Mouse (Mus musculus): ENCODE measurements around the gene Rtl6. TPM values are rescaled to one million over a fixed set of nuclear protein-coding genes. Genes with fewer than 3 reads are reported as not detected.

The Rtl6 gene
- 1 to 10 TPM; 6.6 to 9.5 TPM for total RNA-seq (2021)
- long read RNA-seq, experiment 1, full-length matches to known transcripts: 16 of 16 reads
- long read RNA-seq, experiment 1, partial matches to known transcripts: 0 of 16 reads
- long read RNA-seq, experiment 1, other reads (novel, unspliced or antisense): 0 of 16 reads
- long read RNA-seq, experiment 2, full-length matches to known transcripts: 9 of 9 reads
- long read RNA-seq, experiment 2, partial matches to known transcripts: 0 of 9 reads
- long read RNA-seq, experiment 2, other reads (novel, unspliced or antisense): 0 of 9 reads

DNA sequence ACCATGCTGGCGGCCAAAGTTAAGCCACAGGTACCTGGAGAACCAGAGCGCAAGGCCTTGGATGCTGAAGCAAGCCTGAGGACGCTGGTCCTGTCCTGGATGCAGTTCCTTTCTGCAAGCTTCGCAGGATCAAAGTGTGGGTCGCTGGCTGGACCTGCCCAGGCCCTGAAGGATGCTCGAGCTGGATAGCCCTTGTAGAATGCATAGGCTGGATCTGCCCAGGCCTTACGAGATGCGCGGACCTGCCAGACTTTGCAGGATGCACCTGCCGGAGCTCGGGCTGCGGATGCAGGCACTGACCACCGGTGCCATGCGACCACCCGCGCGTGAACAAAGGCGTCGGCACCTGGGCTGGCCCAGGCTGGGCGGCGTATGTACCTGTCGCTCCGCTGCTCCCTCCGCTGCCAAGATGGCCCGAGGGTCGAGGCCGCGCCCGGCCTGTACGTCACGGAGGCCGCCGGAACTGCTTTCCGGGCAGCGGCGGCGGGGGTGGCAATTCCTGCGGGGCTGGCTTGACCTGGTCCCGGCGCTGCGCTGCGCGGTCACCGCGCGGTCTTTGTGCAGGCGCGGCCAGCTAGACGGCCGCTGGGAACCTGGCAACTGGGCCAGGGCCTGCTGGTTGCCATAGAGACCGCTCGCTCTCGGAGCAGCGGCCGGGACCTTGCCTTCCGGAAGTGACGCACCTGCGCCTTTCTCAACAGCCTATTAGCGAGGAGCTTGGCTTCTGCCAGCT lies at the start of gene Rtl6:
Gene Rtl6, minus strand, starts transcription at position 635 of the 733 bp plus-strand sequence.
- DNase-seq: peak; percentile 92

- no peak for DNase-seq
Measured at GRCm38 (mm10) chr15:84603267-84603963, 45.8 kb upstream of the Rtl6 start.

DNA sequence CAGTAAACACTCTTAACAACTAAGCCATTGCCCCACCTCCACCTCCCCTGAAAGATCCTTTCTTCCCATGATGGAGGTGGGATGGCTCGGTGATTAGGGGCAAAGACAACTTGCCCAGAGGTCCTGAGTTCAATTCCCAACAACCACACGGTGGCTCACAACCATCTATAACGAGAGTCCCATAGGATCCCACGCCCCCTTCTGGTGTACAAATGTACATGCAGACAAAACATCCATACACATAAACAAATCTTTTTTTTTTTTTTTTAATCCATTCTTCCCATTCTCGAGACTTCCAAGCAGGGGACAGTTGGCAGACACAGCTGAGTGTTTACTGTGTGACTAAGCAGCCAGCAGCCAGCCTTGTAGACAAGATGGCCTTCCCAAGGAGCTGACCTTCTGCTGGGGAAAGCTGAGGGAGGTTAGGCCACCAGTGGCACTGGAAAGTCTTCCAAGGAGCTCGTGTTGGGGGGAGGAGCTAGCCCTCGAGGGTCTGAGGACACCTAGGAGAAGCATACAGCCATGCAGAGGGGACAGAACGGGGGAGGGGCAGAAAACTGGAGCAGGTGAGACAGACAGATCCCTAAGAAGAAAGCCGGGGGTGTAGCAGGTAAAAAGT lies 43.5 kb upstream of the Rtl6 start:
- DNase-seq: no peak

DNA sequence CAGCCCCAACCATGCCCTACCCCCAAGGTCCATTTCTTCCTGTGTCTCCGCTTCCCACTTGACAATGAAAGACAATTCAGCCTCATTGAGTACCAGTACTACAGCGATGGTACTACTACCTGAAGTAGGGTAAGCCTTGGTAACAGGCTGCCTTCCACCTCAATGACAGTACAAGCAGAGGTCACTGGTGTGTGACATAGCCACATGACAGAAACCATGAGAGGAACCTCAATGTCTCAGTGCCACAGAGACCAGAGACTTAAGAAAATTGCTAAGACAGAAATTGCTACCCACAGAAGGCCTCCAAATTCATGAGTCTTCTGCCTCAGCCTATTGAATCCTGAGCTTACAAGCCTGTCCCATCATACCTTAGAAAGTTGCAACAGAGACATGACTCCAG lies 41.3 kb upstream of the Rtl6 start:
- DNase-seq: no peak

DNA sequence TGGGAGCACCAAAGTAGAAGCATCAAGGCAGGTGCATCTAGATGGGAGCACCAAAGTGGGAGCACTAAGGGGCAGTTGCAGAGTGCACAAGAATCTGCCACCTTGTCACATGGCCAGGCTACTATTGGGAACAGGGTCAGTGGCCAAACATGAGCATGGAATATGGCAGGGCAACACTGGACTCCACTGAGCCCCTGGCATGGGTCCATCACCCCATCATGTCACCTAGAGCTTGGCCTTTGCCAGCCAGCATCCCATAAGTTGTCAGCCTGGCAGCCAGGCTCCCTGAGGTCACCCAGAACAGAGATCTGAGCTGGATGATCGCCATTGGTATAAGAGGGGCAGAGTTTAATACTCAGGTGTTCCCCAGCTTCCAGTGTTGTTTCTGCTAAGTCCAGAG lies 40.2 kb upstream of the Rtl6 start:
- no peak for DNase-seq

- DNase-seq: no peak
Measured at GRCm38 (mm10) chr15:84597021-84597420, 39.4 kb upstream of the Rtl6 start.

DNA sequence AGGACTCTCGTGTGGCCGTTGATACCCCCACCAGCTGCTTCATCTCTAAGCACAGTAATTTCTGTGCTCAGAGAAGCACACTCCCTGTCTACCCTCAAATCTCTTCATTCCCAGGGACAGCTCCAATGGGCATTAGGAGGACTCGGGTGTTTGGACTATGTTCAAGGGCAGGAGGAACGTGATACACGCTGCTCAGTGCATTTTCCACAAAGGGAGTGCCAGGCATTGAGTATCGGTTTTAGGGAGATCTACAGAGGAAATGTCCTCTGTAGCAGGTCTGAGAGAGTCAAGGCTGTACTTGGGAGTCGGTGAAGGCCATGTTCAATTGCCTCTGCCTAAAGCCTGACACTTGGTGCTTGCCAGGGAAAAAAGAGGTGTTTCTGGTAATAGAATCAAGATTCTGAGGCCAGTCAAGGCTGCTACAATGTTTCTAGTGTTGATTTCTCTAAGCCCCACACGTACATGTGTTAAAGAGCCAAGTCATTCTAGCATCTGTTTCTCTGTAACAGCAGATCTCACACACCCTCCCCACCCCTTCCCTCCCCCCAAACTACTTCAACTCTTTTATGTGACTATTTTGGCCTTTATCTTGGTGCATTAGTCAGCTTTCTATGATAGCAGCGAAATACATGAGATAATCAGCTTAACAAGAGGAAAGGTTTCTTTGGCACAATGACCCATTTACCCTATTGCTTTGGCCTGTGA lies 37.8 kb upstream of the Rtl6 start:
- no peak for DNase-seq

GRCm38 (mm10) chr15:84593514-84593913 lies 35.9 kb upstream of the Rtl6 start:
- no peak for DNase-seq

DNA sequence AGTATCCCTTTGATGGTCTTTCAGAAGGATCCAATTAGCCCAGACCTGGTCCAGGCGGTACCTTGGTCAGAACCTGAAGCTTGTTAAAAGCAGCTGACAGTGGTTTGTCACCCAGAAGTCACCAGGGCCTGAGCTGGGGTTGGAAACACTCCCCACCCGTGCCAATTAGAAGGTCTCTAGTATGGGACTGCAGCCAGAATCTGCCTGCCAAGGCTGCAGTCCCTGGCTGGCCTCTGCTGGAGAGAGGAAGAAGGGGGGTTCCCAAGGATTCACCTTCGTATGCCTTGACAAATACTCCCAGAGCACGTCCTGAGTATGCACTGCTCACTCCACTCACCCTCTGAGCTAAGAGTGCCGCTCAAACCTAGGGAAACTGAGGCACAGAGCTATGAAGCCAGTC lies 34.6 kb upstream of the Rtl6 start:
- peak; percentile 81 for DNase-seq

DNA sequence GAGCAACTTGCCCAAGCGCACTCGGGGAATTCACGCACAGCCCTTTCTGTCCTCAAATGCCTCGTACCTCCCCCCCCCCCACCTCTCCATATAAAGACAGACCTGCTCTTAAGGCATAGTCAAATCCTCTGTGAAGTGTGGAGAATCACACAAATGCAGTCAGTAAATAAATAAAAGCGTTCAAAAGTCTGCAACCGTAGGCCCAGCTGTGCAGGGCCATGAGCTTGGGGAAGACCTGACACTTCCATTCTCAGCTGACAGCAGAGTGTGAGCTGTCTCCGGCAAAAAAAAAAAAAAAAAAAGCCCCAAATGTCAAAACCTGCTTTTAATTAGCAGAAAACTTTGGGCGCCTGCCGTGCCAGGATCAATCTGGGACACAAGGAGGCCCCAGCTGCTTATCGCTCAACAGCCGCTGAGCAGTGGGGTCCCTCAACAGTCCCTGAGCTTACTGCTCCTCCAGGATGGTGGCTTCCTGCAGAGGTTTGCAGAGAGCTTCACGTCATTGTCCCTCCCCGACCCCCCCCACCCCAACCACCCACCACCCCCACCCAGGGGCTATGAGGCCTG lies 34.0 kb upstream of the Rtl6 start:
- no peak for DNase-seq

- DNase-seq: peak; percentile 41
Measured at GRCm38 (mm10) chr15:84588371-84588821, 30.8 kb upstream of the Rtl6 start.

- no peak for DNase-seq
Measured at GRCm38 (mm10) chr15:84578607-84579006, 21.0 kb upstream of the Rtl6 start.

DNA sequence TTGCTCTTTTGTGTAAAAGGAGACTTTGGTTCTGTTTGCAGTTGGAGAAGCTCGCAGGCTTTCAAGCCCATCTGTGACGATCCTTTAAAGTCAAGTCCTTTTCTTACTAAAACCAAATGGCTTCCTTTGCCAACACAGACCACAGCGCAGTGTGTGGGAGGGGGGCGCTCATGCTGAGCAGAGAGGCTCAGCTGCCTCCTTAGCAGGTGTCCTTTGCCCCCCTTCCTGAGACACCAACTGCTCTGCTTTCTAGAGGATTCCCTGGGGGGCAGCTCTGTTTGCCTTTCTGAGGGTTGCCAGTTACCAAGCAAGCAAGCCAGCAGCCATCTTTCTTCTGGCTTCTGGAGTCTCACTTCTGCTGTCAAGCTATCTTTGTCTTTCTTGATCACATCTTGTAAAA lies 19.4 kb upstream of the Rtl6 start:
- no peak for DNase-seq

GRCm38 (mm10) chr15:84566568-84567110 lies 9.0 kb upstream of the Rtl6 start:
- no peak for DNase-seq

GRCm38 (mm10) chr15:84561501-84561900 lies 3.9 kb upstream of the Rtl6 start:
- no peak for DNase-seq

- DNase-seq: no peak
Measured at GRCm38 (mm10) chr15:84556674-84557073, 949 bp downstream of the Rtl6 start.

GRCm38 (mm10) chr15:84551065-84551464 lies 6.6 kb downstream of the Rtl6 start:
- DNase-seq: no peak

DNA sequence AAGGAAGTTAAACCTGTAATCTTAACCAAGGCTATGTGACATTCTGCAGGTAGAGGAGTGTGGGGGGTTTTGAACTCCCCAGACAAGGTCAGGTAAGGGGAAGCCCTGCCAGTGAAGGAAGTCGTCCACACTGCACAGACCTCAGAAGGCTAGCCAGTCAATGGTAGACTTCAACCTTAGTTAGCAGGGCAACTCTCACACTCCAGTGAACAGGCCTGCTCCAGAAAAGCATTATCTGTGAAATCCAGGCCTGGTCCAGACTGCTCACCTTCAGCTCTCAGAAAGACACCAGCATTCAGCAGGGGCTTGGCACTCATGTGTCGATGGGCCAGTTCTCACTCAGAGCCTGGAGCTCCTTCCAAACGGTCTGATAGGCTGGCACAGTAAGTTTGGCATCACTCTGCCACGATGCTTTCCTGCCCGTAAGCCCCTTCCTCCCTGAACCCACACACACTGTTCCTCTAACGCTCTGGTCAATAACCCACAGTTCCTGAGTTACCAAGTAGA lies 8.3 kb downstream of the Rtl6 start:
- no peak for DNase-seq

GRCm38 (mm10) chr15:84546028-84546427 lies 11.6 kb downstream of the Rtl6 start:
- DNase-seq: no peak

GRCm38 (mm10) chr15:84541175-84541574 lies 16.4 kb downstream of the Rtl6 start:
- DNase-seq: no peak

GRCm38 (mm10) chr15:84538974-84539588 lies 18.5 kb downstream of the Rtl6 start:
- DNase-seq: no peak

Measured in adrenal gland, postnatal 10 days (tissue).